Mouse (Mus musculus) T-helper 1 cell (primary cell): Measurements from ENCODE around the gene Cdk12.
"Not testable (repeated sequence)": the region's sequence is repeated elsewhere in the genome, so short reads cannot be mapped to it uniquely, and the experiment has no call there.

Experiments used
- in situ Hi-C: fragments of 300-600 bp; cut with MboI, MseI; formaldehyde crosslinking; loops from one replicate; pipeline ENCODE4 v1.15.1; 2025; ENCODE audit warnings: high pct_unique_total_duplicates

Gene Cdk12

DNA sequence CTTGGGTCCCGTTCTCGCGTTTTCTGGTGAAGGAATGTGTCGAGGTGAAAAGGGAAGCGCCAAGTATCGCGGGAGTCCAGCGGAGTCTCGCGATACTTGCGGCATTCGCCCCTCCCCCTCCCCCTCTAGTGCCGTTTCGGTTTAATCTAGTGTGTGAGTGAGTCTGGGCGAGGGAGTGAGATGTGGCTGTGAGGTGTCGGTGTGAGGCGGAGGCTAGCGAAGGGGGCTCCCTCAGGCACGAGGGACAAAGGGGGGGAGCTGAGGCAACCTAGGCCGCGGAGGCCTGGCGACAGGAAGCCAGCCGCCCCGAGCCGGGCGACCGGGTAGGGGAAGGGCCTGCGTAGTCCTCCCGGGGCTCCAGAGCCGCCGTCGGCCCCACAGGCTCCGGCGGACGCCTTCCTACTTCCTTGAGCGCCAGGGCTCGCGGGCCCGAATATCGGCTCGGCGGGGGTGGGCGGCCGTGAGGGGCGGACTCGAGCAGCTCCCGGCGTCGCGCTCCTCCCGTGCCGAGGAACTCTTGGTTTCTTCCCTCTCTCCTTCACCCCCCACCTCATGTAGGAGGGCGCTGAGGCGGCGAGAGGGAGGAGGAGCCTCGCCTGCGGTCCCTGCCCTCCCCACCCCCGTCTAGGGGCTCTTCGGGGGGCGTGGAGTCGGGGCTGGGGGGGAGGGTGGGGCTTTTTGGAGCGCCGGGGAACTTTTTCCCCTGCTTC, at the start of gene Cdk12:
Gene Cdk12 (plus strand): TSS at position 419 of the 710 bp plus-strand sequence.
- in situ Hi-C loops: loop anchor here (10.0 kb wide), 1 partner anchor 178 kb away; the partner anchor contains the start of genes Cacnb1 and Rpl19

DNA sequence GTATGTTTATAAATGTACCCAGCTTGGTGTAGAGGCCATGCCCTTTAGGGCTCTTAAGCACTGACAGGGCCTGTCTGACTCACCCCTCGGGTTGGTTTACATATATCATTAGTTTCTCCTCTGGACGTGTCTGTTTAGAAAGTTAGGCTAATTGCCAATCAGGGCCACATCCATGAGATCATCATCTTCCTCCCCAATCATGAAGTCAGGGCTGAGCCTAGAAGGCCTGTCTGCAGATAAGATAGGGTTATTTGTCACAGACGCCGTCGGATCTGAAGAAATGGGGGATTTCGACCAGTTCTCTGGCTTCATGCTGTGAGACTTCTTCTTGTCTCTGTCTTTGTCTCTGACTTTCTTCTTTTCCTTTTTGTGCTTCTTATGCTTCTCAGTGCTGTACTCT, 47.8 kb upstream of the Cdk12 start:
- in situ Hi-C loops: no loop called here

- in situ Hi-C loops: loop anchor here (5.0 kb wide), 1 partner anchor 79 kb away; no protein-coding TSS in a partner anchor
These were observed 34.5 kb upstream of the Cdk12 start for GRCm38 (mm10) chr11:98168400-98168799.

DNA sequence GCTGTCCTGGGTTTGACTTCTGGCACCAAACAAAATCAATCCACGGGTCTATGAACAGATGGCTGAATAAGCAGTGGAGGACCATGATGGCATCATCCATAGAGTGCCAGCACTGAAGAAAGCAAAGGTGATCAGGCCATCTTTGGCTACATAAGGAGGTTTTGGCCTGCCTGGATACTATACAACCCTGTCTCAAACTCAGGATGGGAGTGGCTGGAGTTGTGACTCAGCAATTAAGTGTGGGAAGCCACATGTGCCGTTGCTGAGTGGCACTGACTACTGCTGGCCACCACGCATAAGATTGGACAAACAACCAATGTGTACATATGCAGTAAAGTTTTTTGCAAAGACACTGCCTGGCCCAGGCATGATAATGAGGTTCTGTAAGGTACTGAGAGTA, 20.7 kb upstream of the Cdk12 start:
- in situ Hi-C loops: not testable (repeated sequence)

DNA sequence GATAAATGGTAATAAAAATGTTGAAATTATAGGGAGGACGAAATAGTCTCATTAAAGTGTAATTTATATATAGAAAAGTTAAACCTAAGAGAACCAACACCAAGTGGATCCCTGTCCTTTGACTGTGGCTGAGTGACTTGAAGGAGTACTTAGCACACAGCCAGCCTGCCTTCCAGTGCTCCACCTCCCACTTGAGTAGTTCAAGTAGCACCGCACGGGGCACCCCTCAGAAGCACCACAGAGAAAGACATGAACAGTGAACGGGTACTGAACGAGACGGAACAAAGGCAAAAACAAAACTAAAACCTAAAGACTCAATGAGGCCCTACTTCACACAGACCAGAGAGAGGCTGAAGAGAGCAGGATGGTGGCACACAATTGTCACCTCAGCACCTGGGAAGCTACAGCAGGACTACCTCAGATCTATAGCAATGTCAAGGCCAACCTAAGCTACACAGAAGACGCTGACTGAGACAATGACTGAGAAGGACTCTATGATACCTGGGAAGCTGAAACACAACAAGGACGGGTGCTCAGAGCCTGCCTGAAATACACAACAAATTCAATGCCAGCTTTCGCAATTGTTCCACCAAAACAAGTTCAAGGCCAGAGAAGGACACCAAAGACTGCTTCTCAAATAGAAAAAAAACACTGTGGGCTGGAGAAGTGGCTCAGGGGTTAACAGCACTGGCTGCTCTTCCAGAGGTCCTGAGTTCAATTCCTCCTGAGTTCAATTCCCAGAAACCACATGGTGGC, 15.0 kb upstream of the Cdk12 start:
- in situ Hi-C loops: no loop called here

DNA sequence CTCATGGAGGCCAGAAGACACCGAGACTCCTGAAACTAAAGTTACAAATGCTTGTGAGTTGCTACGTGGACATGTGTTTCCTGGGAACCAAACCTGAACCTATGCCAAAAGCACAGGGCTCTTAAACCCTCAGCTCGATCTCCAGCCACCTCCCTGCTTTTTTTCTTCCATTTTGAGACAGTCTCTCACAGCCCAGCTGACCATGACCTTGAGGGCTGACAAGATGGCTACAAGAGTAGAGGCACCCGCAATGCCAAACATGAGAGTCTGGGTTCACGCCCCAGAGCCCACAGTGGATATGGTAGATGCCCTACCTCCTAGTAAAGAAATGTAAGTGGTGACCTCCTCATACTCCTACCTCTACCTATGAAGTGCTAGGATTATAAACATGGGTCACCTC, 12.0 kb upstream of the Cdk12 start:
- in situ Hi-C loops: loop anchor here (5.0 kb wide), 1 partner anchor 39 kb away; the partner anchor contains the start of gene Fbxl20

DNA sequence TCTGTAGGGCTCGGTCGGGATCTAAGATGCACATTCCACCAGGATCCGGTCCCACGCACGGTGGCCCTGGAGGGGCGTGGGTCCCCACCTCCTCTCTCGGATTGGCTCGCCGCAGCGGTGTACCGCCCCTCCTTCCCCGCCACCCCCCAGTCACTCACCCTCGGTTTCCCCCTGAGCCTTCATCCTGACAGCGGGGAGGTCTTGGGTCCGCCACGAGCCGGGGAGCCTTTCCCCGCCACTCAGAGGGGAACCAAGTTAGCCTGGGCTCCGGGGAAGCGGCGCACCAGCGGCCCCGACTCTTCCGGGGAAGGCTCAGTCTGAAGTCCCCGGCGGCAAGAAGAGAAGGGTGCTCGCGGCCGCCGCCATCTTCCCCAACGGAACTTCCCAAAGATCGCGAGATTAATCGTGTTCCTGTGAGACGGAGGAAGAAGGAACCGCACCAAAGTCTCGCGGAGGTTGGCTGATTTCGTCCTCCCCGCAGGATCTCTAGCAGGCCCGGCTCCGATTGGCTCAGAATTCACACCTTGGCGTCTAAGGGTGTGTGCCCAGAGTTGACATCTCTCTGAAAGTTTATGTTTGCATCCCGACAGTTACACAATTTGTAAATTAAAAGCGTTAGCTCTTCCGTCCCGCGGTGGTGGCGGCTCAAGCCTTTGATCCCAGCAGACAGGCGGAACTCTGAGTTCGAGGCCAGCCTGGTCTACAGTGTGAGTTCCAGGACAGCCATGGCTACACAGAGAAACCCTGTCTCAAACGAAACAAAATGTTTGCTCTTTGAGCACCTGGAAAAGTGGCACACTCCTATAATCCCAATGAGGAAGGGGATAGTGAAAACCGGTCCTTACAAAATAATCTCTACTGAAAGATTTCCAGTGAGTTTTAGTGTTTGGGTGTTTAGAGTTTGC, 9.7 kb upstream of the Cdk12 start, which contains the start of gene Med1:
Gene Med1 (minus strand): TSS at position 393 of the 905 bp plus-strand sequence.
- in situ Hi-C loops: loop anchor here (5.0 kb wide), 1 partner anchor 41 kb away; the partner anchor contains the start of gene Fbxl20

GRCm38 (mm10) chr11:98201791-98202640, 843 bp upstream of the Cdk12 start:
- in situ Hi-C loops: loop anchor here (10.0 kb wide), 1 partner anchor 177 kb away; the partner anchor contains the start of genes Cacnb1 and Rpl19

GRCm38 (mm10) chr11:98203351-98203911, 572 bp downstream of the Cdk12 start:
- in situ Hi-C loops: loop anchor here (10.0 kb wide), 1 partner anchor 179 kb away; the partner anchor contains the start of genes Cacnb1 and Rpl19

GRCm38 (mm10) chr11:98203931-98204421, 1.1 kb downstream of the Cdk12 start:
- in situ Hi-C loops: loop anchor here (10.0 kb wide), 1 partner anchor 179 kb away; the partner anchor contains the start of genes Cacnb1 and Rpl19

- in situ Hi-C loops: loop anchor here (10.0 kb wide), 1 partner anchor 181 kb away; the partner anchor contains the start of genes Cacnb1 and Rpl19
These were observed 2.6 kb downstream of the Cdk12 start for GRCm38 (mm10) chr11:98205463-98205862.

DNA sequence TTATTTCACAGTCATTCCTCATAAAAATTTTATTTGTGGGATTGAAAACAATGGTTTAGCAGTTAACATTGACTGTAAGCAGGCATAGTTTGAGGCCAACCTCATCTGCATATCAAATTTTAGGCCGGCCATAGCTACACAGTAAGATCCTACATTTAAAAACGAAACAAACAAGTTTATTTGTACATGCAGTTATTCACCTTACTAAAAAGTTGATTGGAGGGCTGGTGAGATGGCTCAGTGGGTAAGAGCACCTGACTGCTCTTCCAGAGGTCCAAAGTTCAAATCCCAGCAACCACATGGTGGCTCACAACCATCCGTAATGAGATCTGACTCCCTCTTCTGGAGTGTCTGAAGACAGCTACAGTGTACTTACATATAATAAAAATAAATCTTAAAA, 3.4 kb downstream of the Cdk12 start:
- in situ Hi-C loops: loop anchor here (10.0 kb wide), 1 partner anchor 181 kb away; the partner anchor contains the start of genes Cacnb1 and Rpl19

DNA sequence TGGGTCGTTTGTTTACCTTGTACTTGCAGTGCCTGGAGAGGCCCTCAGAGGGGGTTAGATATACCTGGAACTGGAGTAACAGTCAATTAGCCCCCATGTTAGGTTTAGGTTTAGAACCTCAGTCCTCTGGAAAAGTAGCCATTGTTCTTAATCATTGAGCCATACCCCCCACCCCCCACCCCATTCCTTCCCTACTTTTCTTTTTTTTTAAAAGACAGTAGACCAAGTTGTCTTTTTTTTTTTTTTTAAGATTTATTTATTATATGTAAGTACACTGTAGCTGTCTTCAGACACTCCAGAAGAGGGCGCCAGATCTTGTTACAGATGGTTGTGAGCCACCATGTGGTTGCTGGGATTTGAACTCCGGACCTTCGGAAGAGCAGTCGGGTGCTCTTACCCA, 6.8 kb downstream of the Cdk12 start:
- in situ Hi-C loops: loop anchor here (10.0 kb wide), 1 partner anchor 185 kb away; the partner anchor contains the start of genes Cacnb1 and Rpl19

DNA sequence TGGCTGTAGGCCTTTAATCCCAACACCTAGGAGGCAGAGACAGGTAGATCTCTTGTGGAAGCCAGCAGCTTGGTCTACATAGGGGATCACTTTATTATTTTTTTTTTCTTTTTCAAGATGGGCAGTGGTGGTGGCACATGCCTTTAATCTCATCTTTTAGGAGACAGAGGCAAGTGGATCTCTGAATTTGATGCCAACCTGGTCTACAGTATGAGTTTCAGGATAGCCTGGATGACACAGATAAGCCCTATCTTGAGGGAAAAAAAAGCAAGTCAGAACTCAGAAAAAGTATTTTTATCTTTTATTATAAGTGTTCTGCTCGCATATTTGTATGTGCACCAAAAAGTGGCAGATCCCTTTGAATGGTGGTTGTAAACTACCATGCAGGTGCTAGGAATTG, 10.5 kb downstream of the Cdk12 start:
- in situ Hi-C loops: no loop called here

DNA sequence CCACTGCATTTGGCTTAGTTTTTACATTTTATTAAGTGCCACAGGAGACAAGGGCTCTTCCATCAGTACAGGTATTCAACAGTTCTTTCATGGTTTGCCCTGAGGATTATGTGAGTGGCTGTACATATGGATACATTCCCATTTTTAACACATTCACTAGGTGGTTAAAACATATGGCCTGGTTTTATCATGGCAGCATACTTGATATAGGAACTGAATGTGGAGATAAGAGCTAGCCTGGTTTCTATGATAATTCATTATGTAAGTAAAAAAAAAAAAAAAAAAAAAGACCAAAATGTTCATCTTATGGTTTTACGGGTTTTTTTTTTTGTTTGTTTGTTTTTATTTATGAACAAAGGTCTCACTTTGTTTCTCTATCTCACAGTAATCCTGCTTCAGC, 23.5 kb downstream of the Cdk12 start:
- in situ Hi-C loops: no loop called here

GRCm38 (mm10) chr11:98238416-98238815, 35.6 kb downstream of the Cdk12 start:
- in situ Hi-C loops: no loop called here

DNA sequence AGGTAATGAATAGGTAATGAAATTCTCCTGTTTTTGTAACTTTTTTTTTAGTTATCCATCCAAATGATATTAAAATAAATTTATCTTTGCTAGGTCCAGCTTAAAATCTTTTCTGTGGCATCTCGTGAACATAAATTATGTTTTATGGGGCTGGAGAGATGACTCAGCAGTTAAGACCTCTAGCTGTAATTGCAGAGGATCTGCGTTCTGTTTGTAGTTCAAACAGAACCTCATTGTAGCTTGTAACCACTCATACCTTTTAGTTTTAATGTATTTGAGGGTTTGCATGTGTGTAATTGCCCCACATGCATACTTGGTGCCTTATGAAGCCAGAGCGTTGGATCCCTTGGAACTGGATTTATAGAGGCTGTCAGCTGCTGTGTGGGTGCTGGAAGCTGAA, 36.1 kb downstream of the Cdk12 start:
- in situ Hi-C loops: no loop called here

- in situ Hi-C loops: loop anchor here (5.0 kb wide), 1 partner anchor 759 kb away; no protein-coding TSS in a partner anchor
These were observed 40.1 kb downstream of the Cdk12 start for GRCm38 (mm10) chr11:98242910-98243309.

DNA sequence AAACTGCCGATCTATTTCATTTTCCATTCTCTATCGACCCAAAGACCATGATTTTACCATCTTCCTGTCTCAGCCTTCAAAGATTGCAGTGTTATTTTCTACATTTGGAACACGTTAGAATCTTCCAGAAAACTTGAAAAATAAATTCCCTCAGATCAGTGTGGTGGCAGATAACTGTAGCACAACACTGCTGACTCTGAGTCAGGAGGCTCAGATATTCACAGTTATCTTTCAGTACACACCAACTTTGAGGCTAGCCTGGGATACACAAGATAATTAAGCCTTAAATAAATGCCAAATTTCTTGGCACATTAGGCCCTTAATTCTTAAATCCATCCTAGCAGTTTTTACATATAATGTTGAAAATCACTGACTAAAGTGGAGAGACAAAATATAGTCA, 41.6 kb downstream of the Cdk12 start:
- in situ Hi-C loops: loop anchor here (5.0 kb wide), 1 partner anchor 758 kb away; no protein-coding TSS in a partner anchor
